Mouse (Mus musculus): ENCODE results near the gene Xpc. TPM values are rescaled to one million over a fixed set of nuclear protein-coding genes. Genes with fewer than 3 reads are reported as not detected.
A peak's percentile ranks its signal among the peaks of the same experiment; 100 is the strongest.
"Not testable (repeated sequence)": the region's sequence is repeated elsewhere in the genome, so short reads cannot be mapped to it uniquely, and the experiment has no call there.

Gene Xpc
- polyA plus RNA-seq, 1 experiment: 7.4 TPM

- Histone ChIP-seq H3K36me3 (ENCODE audit: control insufficient read depth, insufficient read depth) (peaks cover 13% of the 10 kb centered on the region), H3K27me3 (ENCODE audit: control insufficient read depth, insufficient read depth, insufficient read length) (no peaks in the 10 kb centered on the region), H3K4me2 (ENCODE audit: low read depth) (peak overlapping the region; percentile 91), H3K79me2 (ENCODE audit: control insufficient read depth, insufficient read depth) (peaks cover 62% of the 10 kb centered on the region), H3ac (ENCODE audit: control insufficient read depth, insufficient read length) (peak overlapping the region; percentile 30), H3K4me3 (peak overlapping the region; percentile 93)
- TF ChIP-seq TCF12 (IDR thresholded peaks at IDR 0.05; ENCODE audit: insufficient read depth, poor library complexity, severe bottlenecking): no peak
- TF ChIP-seq REST (IDR thresholded peaks at IDR 0.05; ENCODE audit: insufficient read depth, insufficient read length): peak; percentile 26
These were observed 41.8 kb downstream of the Xpc start for GRCm38 (mm10) chr6:91473805-91474440.

DNA sequence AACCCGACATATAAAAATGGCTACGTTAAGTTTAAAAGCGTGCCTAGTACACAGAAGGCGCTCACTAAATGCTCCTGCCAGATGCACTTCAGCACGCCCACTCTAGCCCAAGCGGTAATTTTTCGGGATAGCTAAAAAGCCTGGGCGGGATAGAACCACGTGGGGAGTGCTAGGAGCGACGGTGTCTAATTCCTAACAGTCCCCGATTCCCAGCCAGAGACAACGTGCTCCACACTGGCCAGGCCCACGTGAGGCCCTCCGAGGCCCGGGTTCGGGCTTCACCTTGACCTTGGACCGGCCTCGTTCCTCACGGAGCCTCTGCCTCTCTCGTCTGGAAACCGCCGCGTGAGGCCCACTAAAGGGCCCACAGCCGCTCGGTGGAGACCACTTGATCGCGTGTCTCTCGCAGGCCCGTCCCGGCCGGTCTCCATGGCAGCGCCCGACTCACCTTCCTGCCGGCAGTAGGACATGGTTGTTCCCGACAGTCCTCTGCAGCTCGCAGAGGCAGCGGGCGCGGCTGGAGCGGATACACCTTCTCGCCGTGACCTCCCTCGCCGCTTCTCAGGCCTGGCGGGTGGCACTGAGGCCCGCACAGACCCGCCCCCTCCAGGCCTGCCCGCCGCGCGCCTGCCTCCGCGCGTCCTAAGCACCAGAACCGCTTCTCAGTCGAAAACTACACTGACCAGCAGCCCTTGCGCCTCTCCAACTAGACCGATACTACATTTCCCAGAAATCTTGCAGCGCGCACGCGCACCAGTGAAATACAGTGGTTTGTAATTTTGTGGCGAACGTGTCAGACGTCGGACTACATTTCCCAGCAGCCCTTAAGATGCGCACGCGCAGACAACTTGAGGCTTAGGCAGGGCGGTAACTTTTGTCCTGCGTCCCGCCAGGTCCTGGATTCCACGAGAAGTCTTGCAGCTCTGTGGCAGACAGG lies 42.6 kb downstream of the Xpc start, which contains the start of the genes Chchd4 and Tmem43:
Gene Chchd4, minus strand, starts transcription at position 679 of the 937 bp plus-strand sequence.
Gene Tmem43, plus strand, starts transcription at position 836 of the 937 bp plus-strand sequence.
- peak; percentile 78 for TF ChIP-seq E2F4 (IDR thresholded peaks at IDR 0.05; ENCODE audit: insufficient read depth)
- TF ChIP-seq SRF (IDR thresholded peaks at IDR 0.05; ENCODE audit: control insufficient read depth, insufficient read length, low read depth): no peak
- peak in 1 of 3 experiments; percentile 32 for TF ChIP-seq MYOG (IDR thresholded peaks at IDR 0.05; ENCODE audit: control insufficient read depth in 1 of 3, insufficient read depth in 1 of 3, insufficient read length in 2 of 3, low read depth in 2 of 3)
- TF ChIP-seq CEBPB (IDR thresholded peaks at IDR 0.05; ENCODE audit: insufficient read depth, poor library complexity, severe bottlenecking): no peak
- TF ChIP-seq REST (IDR thresholded peaks at IDR 0.05; ENCODE audit: insufficient read depth, insufficient read length): no peak
- peak in 1 of 3 experiments; percentile 31 for TF ChIP-seq MYOD1 (IDR thresholded peaks at IDR 0.05; ENCODE audit: control insufficient read depth in 1 of 3, insufficient read length in 2 of 3, low read depth in 2 of 3)
- no peak for TF ChIP-seq TCF12 (IDR thresholded peaks at IDR 0.05; ENCODE audit: insufficient read depth, poor library complexity, severe bottlenecking)
- peak; percentile 74 for TF ChIP-seq POLR2A (IDR thresholded peaks at IDR 0.05; ENCODE audit: insufficient read length, low read depth)
- TF ChIP-seq POLR2AphosphoS2 (IDR thresholded peaks at IDR 0.05; ENCODE audit: insufficient read length, low read depth): peak; percentile 73
- peak; percentile 60 for TF ChIP-seq MAX (IDR thresholded peaks at IDR 0.05; ENCODE audit: low read depth)
- TF ChIP-seq USF1 (IDR thresholded peaks at IDR 0.05; ENCODE audit: low read depth): peak; percentile 45
- TF ChIP-seq TCF3 (IDR thresholded peaks at IDR 0.05; ENCODE audit: insufficient read length, low read depth): no peak
- peak within 1 kb of the TSS; percentile 30 for H3ac ChIP-seq (ENCODE audit: control insufficient read depth, insufficient read length)
- H3K4me3 ChIP-seq: peak within 1 kb of the TSS; percentile 93
- peaks cover 62% of the 10 kb centered on the region for H3K79me2 ChIP-seq (ENCODE audit: control insufficient read depth, insufficient read depth)
- H3K4me2 ChIP-seq (ENCODE audit: low read depth): peak within 1 kb of the TSS; percentile 94
- no peaks in the 10 kb centered on the region for H3K27me3 ChIP-seq (ENCODE audit: control insufficient read depth, insufficient read depth, insufficient read length)
- peaks cover 6% of the 10 kb centered on the region for H3K36me3 ChIP-seq (ENCODE audit: control insufficient read depth, insufficient read depth)

DNA sequence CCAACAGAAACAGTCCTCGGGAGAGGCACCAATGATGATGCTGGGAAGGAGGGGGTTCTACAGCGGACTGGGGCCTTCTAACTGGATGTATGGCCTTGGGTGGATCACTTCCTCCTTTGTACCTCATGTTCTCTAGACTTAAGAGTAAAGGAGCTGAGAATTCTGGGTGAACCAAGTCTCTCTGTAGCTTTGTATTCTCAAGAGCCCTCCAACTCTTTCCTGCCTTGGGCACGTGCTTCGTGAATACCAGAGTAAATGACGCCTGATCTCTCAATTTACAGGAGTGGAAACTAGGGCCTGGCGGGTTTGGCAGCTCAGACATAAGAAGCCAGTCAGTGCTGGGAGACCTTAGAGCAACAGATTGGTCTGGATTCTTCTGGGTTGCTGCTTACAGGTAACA lies 43.4 kb downstream of the Xpc start:
- Histone ChIP-seq H3ac (ENCODE audit: control insufficient read depth, insufficient read length) (peak overlapping the region; percentile 30), H3K36me3 (ENCODE audit: control insufficient read depth, insufficient read depth) (peaks cover 5% of the 10 kb centered on the region), H3K4me2 (ENCODE audit: low read depth) (peak overlapping the region; percentile 94), H3K79me2 (ENCODE audit: control insufficient read depth, insufficient read depth) (peaks cover 62% of the 10 kb centered on the region), H3K4me3 (peak overlapping the region; percentile 93), H3K27me3 (ENCODE audit: control insufficient read depth, insufficient read depth, insufficient read length) (no peaks in the 10 kb centered on the region)
- TF ChIP-seq E2F4 (IDR thresholded peaks at IDR 0.05; ENCODE audit: insufficient read depth): no peak
- TF ChIP-seq TCF12 (IDR thresholded peaks at IDR 0.05; ENCODE audit: insufficient read depth, poor library complexity, severe bottlenecking): no peak
- TF ChIP-seq CEBPB (IDR thresholded peaks at IDR 0.05; ENCODE audit: insufficient read depth, poor library complexity, severe bottlenecking): no peak
- no peak for TF ChIP-seq POLR2A (IDR thresholded peaks at IDR 0.05; ENCODE audit: insufficient read length, low read depth)
- TF ChIP-seq USF1 (IDR thresholded peaks at IDR 0.05; ENCODE audit: low read depth): no peak
- no peak for TF ChIP-seq MYOG (IDR thresholded peaks at IDR 0.05; ENCODE audit: control insufficient read depth in 1 of 3, insufficient read depth in 1 of 3, insufficient read length in 2 of 3, low read depth in 2 of 3)
- no peak for TF ChIP-seq POLR2AphosphoS2 (IDR thresholded peaks at IDR 0.05; ENCODE audit: insufficient read length, low read depth)
- TF ChIP-seq MYOD1 (IDR thresholded peaks at IDR 0.05; ENCODE audit: control insufficient read depth in 1 of 3, insufficient read length in 2 of 3, low read depth in 2 of 3): no peak
- no peak for TF ChIP-seq TCF3 (IDR thresholded peaks at IDR 0.05; ENCODE audit: insufficient read length, low read depth)
- TF ChIP-seq REST (IDR thresholded peaks at IDR 0.05; ENCODE audit: insufficient read depth, insufficient read length): no peak
- TF ChIP-seq SRF (IDR thresholded peaks at IDR 0.05; ENCODE audit: control insufficient read depth, insufficient read length, low read depth): no peak
- no peak for TF ChIP-seq MAX (IDR thresholded peaks at IDR 0.05; ENCODE audit: low read depth)

DNA sequence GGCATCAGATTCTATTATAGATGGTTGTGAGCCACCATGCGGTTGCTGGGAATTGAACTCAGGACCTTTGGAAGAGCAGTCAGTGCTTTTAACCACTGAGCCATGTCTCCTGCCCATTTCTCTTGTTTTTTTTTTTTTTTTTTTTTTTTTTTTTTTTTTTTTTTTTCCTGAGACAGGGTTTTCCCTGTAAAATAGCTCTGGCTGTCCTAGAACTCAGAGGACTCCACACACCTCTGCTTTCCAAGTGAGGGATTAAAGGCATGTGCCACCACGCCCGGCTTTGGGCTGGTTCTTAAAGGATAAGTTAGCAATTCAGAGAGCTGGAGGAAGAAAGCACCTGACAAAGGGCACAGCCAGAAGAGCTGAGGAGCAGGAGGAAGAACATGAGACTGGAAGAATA lies 44.3 kb downstream of the Xpc start:
- H3ac ChIP-seq (ENCODE audit: control insufficient read depth, insufficient read length); H3K4me2 ChIP-seq (ENCODE audit: low read depth); H3K4me3 ChIP-seq; H3K27me3 ChIP-seq (ENCODE audit: control insufficient read depth, insufficient read depth, insufficient read length): not testable (repeated sequence)
- Histone ChIP-seq H3K79me2 (ENCODE audit: control insufficient read depth, insufficient read depth) (peaks cover 53% of the 10 kb centered on the region), H3K36me3 (ENCODE audit: control insufficient read depth, insufficient read depth) (peaks cover 13% of the 10 kb centered on the region)

- Histone ChIP-seq H3K36me3 (ENCODE audit: control insufficient read depth, insufficient read depth) (peaks cover 13% of the 10 kb centered on the region), H3ac (ENCODE audit: control insufficient read depth, insufficient read length) (no peak overlapping the region)
These were observed 45.0 kb downstream of the Xpc start for GRCm38 (mm10) chr6:91470712-91471111.

More at GRCm38 (mm10) chr6:91470712-91471111, 45.0 kb downstream of the Xpc start:
- Histone ChIP-seq H3K79me2 (ENCODE audit: control insufficient read depth, insufficient read depth) (peaks cover 45% of the 10 kb centered on the region), H3K4me2 (ENCODE audit: low read depth) (no peak overlapping the region), H3K4me3 (no peak overlapping the region), H3K27me3 (ENCODE audit: control insufficient read depth, insufficient read depth, insufficient read length) (no peaks in the 10 kb centered on the region)
- TF ChIP-seq TCF3 (IDR thresholded peaks at IDR 0.05; ENCODE audit: insufficient read length, low read depth) (no peak), MYOD1 (IDR thresholded peaks at IDR 0.05; ENCODE audit: control insufficient read depth in 1 of 3, insufficient read length in 2 of 3, low read depth in 2 of 3) (no peak), POLR2AphosphoS2 (IDR thresholded peaks at IDR 0.05; ENCODE audit: insufficient read length, low read depth) (no peak), MAX (IDR thresholded peaks at IDR 0.05; ENCODE audit: low read depth) (no peak), SRF (IDR thresholded peaks at IDR 0.05; ENCODE audit: control insufficient read depth, insufficient read length, low read depth) (no peak), MYOG (IDR thresholded peaks at IDR 0.05; ENCODE audit: control insufficient read depth in 1 of 3, insufficient read depth in 1 of 3, insufficient read length in 2 of 3, low read depth in 2 of 3) (no peak), E2F4 (IDR thresholded peaks at IDR 0.05; ENCODE audit: insufficient read depth) (no peak), TCF12 (IDR thresholded peaks at IDR 0.05; ENCODE audit: insufficient read depth, poor library complexity, severe bottlenecking) (no peak), REST (IDR thresholded peaks at IDR 0.05; ENCODE audit: insufficient read depth, insufficient read length) (no peak), POLR2A (IDR thresholded peaks at IDR 0.05; ENCODE audit: insufficient read length, low read depth) (no peak), USF1 (IDR thresholded peaks at IDR 0.05; ENCODE audit: low read depth) (no peak), CEBPB (IDR thresholded peaks at IDR 0.05; ENCODE audit: insufficient read depth, poor library complexity, severe bottlenecking) (no peak)
